8 mouse cellular contexts compared by ENCODE assay signal in genomic region chr3:51364703-51365516, GRCm38 (mm10). TPM values are rescaled to one million over a fixed set of nuclear protein-coding genes. Genes with fewer than 3 reads are reported as not detected.
A peak's percentile ranks its signal among the peaks of the same experiment; 100 is the strongest.
DNase-seq lines count a peak whose midpoint lies in the region; ATAC-seq and TF ChIP-seq lines count a peak whose summit lies in the region.

No protein-coding gene starts in this region.

- H3K9ac ChIP-seq in hindbrain, postnatal 0 days (replicated peaks; ENCODE audit: low read length), result peak overlapping the region; percentile 33

- intact Hi-C loops in gastrocnemius, adult 2 months (cut with DNase I), result loop anchor here (1.0 kb wide), 1 partner anchor 76 kb away; no protein-coding TSS in a partner anchor
- intact Hi-C loops in left cerebral cortex, adult 2 months (cut with DNase I), result loop anchor here (1.0 to 5.0 kb wide), 6 partner anchors 24 to 238 kb away; partner anchors contain the start of genes Elf2 and Ndufc1

- WGBS in hindbrain, postnatal 0 days, result 6% methylated on average over 31 of the region's 31 CpGs

- peak; percentile 93 for ATAC-seq in hindbrain, postnatal 0 days

- H3K4me1 ChIP-seq in cortical plate, adult 2 months (ENCODE audit: control insufficient read depth, insufficient read depth, low read length), result 0 out of 2 replicates have a peak, but pooled peaks cover 2% of the 10 kb centered on the region
- peaks cover 2% of the 10 kb centered on the region; the same call in 1 of the 2 replicates for H3K4me1 ChIP-seq in hindbrain, postnatal 0 days (ENCODE audit: insufficient read depth, low read length)

- H3K36me3 ChIP-seq in hindbrain, postnatal 0 days (ENCODE audit: insufficient read depth, low read length), result no peaks in the 10 kb centered on the region

- H3K27ac ChIP-seq in cortical plate, adult 2 months (ENCODE audit: insufficient read depth, low read length), result no peak overlapping the region
- H3K27ac ChIP-seq in gastrocnemius, adult 2 months, result peak overlapping the region; percentile 77
- H3K27ac ChIP-seq in hindbrain, postnatal 0 days, result peak overlapping the region; percentile 26; the same call in 1 of the 2 replicates
- H3K27ac ChIP-seq in left cerebral cortex, adult 2 months, result no peak overlapping the region

- peak; percentile 92 for TF ChIP-seq CTCF in cortical plate, adult 2 months (IDR thresholded peaks at IDR 0.05; ENCODE audit: extremely low read depth, insufficient read depth, low read length)
- peak; percentile 90 for TF ChIP-seq CTCF in gastrocnemius, adult 2 months (IDR thresholded peaks at IDR 0.05)
- TF ChIP-seq CTCF in hindbrain, postnatal 0 days (IDR thresholded peaks at IDR 0.05; ENCODE audit: low read depth), result peak; percentile 93
- TF ChIP-seq CTCF in left cerebral cortex, adult 2 months (IDR thresholded peaks at IDR 0.05), result peak; percentile 81

- no peak for TF ChIP-seq POLR2A in cortical plate, adult 2 months (IDR thresholded peaks at IDR 0.05; ENCODE audit: extremely low read depth, insufficient read depth, low read length)

- no peaks in the 10 kb centered on the region for H3K9me3 ChIP-seq in hindbrain, postnatal 0 days (ENCODE audit: low read length)

- 0 out of 2 replicates have a peak, but pooled peaks cover 4% of the 10 kb centered on the region for H3K27me3 ChIP-seq in hindbrain, postnatal 0 days (ENCODE audit: insufficient read depth, low read length)

- peak; percentile 86 for DNase-seq in adipocyte (ENCODE audit: low spot score)
- peak; percentile 78 for DNase-seq in gastrocnemius, adult 2 months
- peak; percentile 88 for DNase-seq in hindbrain, postnatal 0 days (ENCODE audit: low spot score)
- DNase-seq in left cerebral cortex, adult 2 months (ENCODE audit: extremely low spot score in 1 of 2, low spot score in 2 of 2), result peak; percentile 72 to 80
- DNase-seq in lung, postnatal 4 days, result peak; percentile 83 to 84
- peak; percentile 95 for DNase-seq in retina, postnatal 1 day
- DNase-seq in thymus, postnatal 36 days, result peak; percentile 73 to 79

- H3K4me2 ChIP-seq in hindbrain, postnatal 0 days (ENCODE audit: low read depth, low read length), result peak overlapping the region; percentile 77

- H3K4me3 ChIP-seq in cortical plate, adult 2 months (ENCODE audit: insufficient read depth, low read length), result no peak overlapping the region
- peak overlapping the region; percentile 76 for H3K4me3 ChIP-seq in gastrocnemius, adult 2 months
- H3K4me3 ChIP-seq in hindbrain, postnatal 0 days (ENCODE audit: low read length), result peak overlapping the region; percentile 41
- peak overlapping the region; percentile 44 for H3K4me3 ChIP-seq in left cerebral cortex, adult 2 months

RNA-seq across cellular contexts. Expression of gene Elf2, which starts 24.4 kb away (rescaled TPM):
- polyA plus RNA-seq in cortical plate, adult 2 months (2012; rRNA removed), result 25.9 and 26.8 TPM in 2 replicates
- total RNA-seq in gastrocnemius, adult 2 months (2021), result 10 to 100 TPM; 50.7 to 53.2 TPM
- total RNA-seq in hindbrain, postnatal 0 days (2014; rRNA removed), result 47.8 and 56.2 TPM in 2 replicates
- 31.2 and 32.6 TPM in 2 replicates for polyA plus RNA-seq in hindbrain, postnatal 0 days (2015; fragmentation: Nextera tagmentation; extraction: Ambion mirVana)
- total RNA-seq in left cerebral cortex, adult 2 months (2021), result 10 to 100 TPM; 48.5 to 51.8 TPM

RNA-seq across cellular contexts. Expression of gene Mgarp, which starts 31.6 kb away (rescaled TPM):
- polyA plus RNA-seq in cortical plate, adult 2 months (2012; rRNA removed), result 0.08 TPM in 1 of 2 replicates, not detected in the other
- total RNA-seq in gastrocnemius, adult 2 months (2021), result not detected
- total RNA-seq in hindbrain, postnatal 0 days (2014; rRNA removed), result 2.8 and 3.1 TPM in 2 replicates
- polyA plus RNA-seq in hindbrain, postnatal 0 days (2015; fragmentation: Nextera tagmentation; extraction: Ambion mirVana), result 2.1 and 3.2 TPM in 2 replicates
- total RNA-seq in left cerebral cortex, adult 2 months (2021), result not detected

RNA-seq across cellular contexts. Expression of gene Ndufc1, which starts 43.9 kb away (rescaled TPM):
- polyA plus RNA-seq in cortical plate, adult 2 months (2012; rRNA removed), result 450 and 485 TPM in 2 replicates
- 1,000 to 10,000 TPM; 1,007 to 1,209 TPM for total RNA-seq in gastrocnemius, adult 2 months (2021)
- 33.4 and 35.0 TPM in 2 replicates for total RNA-seq in hindbrain, postnatal 0 days (2014; rRNA removed)
- 1,023 and 1,091 TPM in 2 replicates for polyA plus RNA-seq in hindbrain, postnatal 0 days (2015; fragmentation: Nextera tagmentation; extraction: Ambion mirVana)
- total RNA-seq in left cerebral cortex, adult 2 months (2021), result 100 to 1,000 TPM; 286 to 307 TPM

RNA-seq across cellular contexts. Expression of gene Naa15, which starts 50.0 kb away (rescaled TPM):
- 20.7 and 22.2 TPM in 2 replicates for polyA plus RNA-seq in cortical plate, adult 2 months (2012; rRNA removed)
- 10 to 100 TPM; 44.5 to 50.0 TPM for total RNA-seq in gastrocnemius, adult 2 months (2021)
- 20.4 and 22.5 TPM in 2 replicates for total RNA-seq in hindbrain, postnatal 0 days (2014; rRNA removed)
- polyA plus RNA-seq in hindbrain, postnatal 0 days (2015; fragmentation: Nextera tagmentation; extraction: Ambion mirVana), result 35.0 and 36.5 TPM in 2 replicates
- 10 to 100 TPM; 50.1 to 54.6 TPM for total RNA-seq in left cerebral cortex, adult 2 months (2021)

Comparison
In these comparisons a context has a peak if more than half of its experiments do, and no peak if none do; other contexts are left out.
1. H3K27ac ChIP-seq: peak in gastrocnemius, adult 2 months (single experiment) and hindbrain, postnatal 0 days (single experiment); none in cortical plate, adult 2 months (single experiment) and left cerebral cortex, adult 2 months (single experiment).
2. Peak in every context shown above with its lines, with median percentiles within 50 percentile points of each other: DNase-seq and CTCF ChIP-seq.